In the genomic region with DNA sequence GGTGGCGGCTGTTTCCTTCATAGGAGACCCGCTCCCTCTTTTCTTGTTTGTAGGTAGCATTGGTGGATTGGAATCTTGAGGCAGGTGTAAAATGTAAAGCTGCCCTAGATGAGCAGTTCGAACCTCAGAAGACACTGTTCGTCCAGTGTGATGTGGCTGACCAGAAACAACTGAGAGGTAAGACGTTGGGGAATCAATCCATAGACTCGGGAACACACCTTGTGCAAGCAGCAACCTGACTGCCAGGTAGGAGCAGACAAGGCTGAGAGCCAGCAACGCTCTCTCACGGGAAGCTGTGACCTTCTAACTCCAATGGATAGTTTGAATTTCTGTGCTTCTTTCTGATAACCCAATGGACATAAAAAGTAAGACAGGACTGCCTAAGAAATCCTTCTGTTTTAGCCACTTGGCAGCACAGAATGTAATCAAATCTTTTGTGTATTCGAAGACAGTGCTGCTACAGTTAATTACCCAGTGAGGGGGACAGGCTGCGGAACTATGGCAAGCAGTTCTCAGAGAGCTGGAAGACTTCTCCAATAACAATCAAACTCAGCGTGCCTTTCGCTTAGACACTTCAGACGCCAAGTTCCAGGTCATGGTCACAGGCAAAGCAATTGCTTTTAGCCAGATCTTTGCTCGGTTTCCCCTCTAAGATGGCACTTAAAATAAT, we compare ENCODE assay signal across 8 mouse cellular contexts. TPM values are rescaled to one million over a fixed set of nuclear protein-coding genes. Genes with fewer than 3 reads are reported as not detected.
A peak's percentile ranks its signal among the peaks of the same experiment; 100 is the strongest.
DNase-seq lines count a peak whose midpoint lies in the region; ATAC-seq lines count a peak whose summit lies in the region.

No protein-coding gene starts in this region.

- no peak for DNase-seq in kidney, postnatal 14 days
- DNase-seq in embryonic facial prominence, embryonic 10.5 days (ENCODE audit: low spot score) = no peak
- no peak for DNase-seq in left cerebral cortex, adult 11 months (ENCODE audit: low spot score)
- DNase-seq in left cerebral cortex, postnatal 25 days (ENCODE audit: low spot score in 2 of 2) = no peak

- intact Hi-C loops in left cerebral cortex, postnatal 25 days (cut with DNase I) = no loop called here

- peak overlapping the region; percentile 56 for H3K4me3 ChIP-seq in kidney, embryonic 14.5 days (ENCODE audit: low read length)
- peak overlapping the region; percentile 69 for H3K4me3 ChIP-seq in embryonic facial prominence, embryonic 10.5 days
- peak overlapping the region; percentile 51 for H3K4me3 ChIP-seq in hindbrain, embryonic 12.5 days
- peak overlapping the region; percentile 56 for H3K4me3 ChIP-seq in midbrain, embryonic 13.5 days (replicated peaks)

- ATAC-seq in kidney, embryonic 14.5 days (ENCODE audit: low FRiP score, low TSS enrichment) = peak; percentile 50
- ATAC-seq in hindbrain, embryonic 12.5 days (ENCODE audit: low FRiP score) = no peak
- no peak for ATAC-seq in midbrain, embryonic 13.5 days
- no peak for ATAC-seq in CD4-positive, CD25-positive, alpha-beta regulatory T cell, adult 4 months

- H3K27ac ChIP-seq in kidney, embryonic 14.5 days (ENCODE audit: low read depth, low read length) = no peak overlapping the region
- H3K27ac ChIP-seq in embryonic facial prominence, embryonic 10.5 days (replicated peaks) = peak overlapping the region; percentile 75
- no peak overlapping the region for H3K27ac ChIP-seq in hindbrain, embryonic 12.5 days
- H3K27ac ChIP-seq in midbrain, embryonic 13.5 days = no peak overlapping the region

- H3K4me1 ChIP-seq in kidney, embryonic 14.5 days (ENCODE audit: control insufficient read depth, insufficient read depth, low read length) = no peaks in the 10 kb centered on the region
- H3K4me1 ChIP-seq in embryonic facial prominence, embryonic 10.5 days = peaks cover 20% of the 10 kb centered on the region
- peaks cover 12% of the 10 kb centered on the region; the same call in 1 of the 2 replicates for H3K4me1 ChIP-seq in hindbrain, embryonic 12.5 days
- H3K4me1 ChIP-seq in midbrain, embryonic 13.5 days (replicated peaks) = peaks cover 24% of the 10 kb centered on the region

- H3K27me3 ChIP-seq in kidney, embryonic 14.5 days (ENCODE audit: control insufficient read depth, insufficient read depth, low read length) = no peaks in the 10 kb centered on the region; the same call in 1 of the 2 replicates
- peaks cover 46% of the 10 kb centered on the region for H3K27me3 ChIP-seq in embryonic facial prominence, embryonic 10.5 days (replicated peaks; ENCODE audit: low read depth, poor library complexity, severe bottlenecking)
- 0 out of 2 replicates have a peak, but pooled peaks cover 9% of the 10 kb centered on the region for H3K27me3 ChIP-seq in hindbrain, embryonic 12.5 days
- peaks cover 27% of the 10 kb centered on the region for H3K27me3 ChIP-seq in midbrain, embryonic 13.5 days

- 14% methylated on average over 14 of the region's 14 CpGs for WGBS in kidney, embryonic 14.5 days
- WGBS in embryonic facial prominence, embryonic 10.5 days = 22% methylated on average over 14 of the region's 14 CpGs
- 26% methylated on average over 14 of the region's 14 CpGs for WGBS in hindbrain, embryonic 12.5 days
- 21% methylated on average over 14 of the region's 14 CpGs for WGBS in midbrain, embryonic 13.5 days

- no peaks in the 10 kb centered on the region for H3K36me3 ChIP-seq in kidney, embryonic 14.5 days (ENCODE audit: control insufficient read depth, insufficient read depth, low read length)
- H3K36me3 ChIP-seq in embryonic facial prominence, embryonic 10.5 days (replicated peaks) = no peaks in the 10 kb centered on the region
- H3K36me3 ChIP-seq in hindbrain, embryonic 12.5 days = no peaks in the 10 kb centered on the region
- no peaks in the 10 kb centered on the region for H3K36me3 ChIP-seq in midbrain, embryonic 13.5 days

- H3K4me2 ChIP-seq in kidney, embryonic 14.5 days (replicated peaks; ENCODE audit: low read depth, low read length) = peak overlapping the region; percentile 82
- H3K4me2 ChIP-seq in hindbrain, embryonic 12.5 days (replicated peaks) = peak overlapping the region; percentile 93
- H3K4me2 ChIP-seq in midbrain, embryonic 13.5 days (replicated peaks) = peak overlapping the region; percentile 87

- no peaks in the 10 kb centered on the region for H3K9me3 ChIP-seq in kidney, embryonic 14.5 days (ENCODE audit: control insufficient read depth, low read length)
- H3K9me3 ChIP-seq in embryonic facial prominence, embryonic 10.5 days = no peaks in the 10 kb centered on the region
- no peaks in the 10 kb centered on the region for H3K9me3 ChIP-seq in hindbrain, embryonic 12.5 days (replicated peaks)
- H3K9me3 ChIP-seq in midbrain, embryonic 13.5 days = no peaks in the 10 kb centered on the region

- H3K9ac ChIP-seq in kidney, embryonic 14.5 days (ENCODE audit: low read depth, low read length) = peak overlapping the region; percentile 58
- H3K9ac ChIP-seq in hindbrain, embryonic 12.5 days = peak overlapping the region; percentile 63
- H3K9ac ChIP-seq in midbrain, embryonic 13.5 days (replicated peaks) = peak overlapping the region; percentile 65

RNA-seq across cellular contexts. Expression of a gene that starts 0.6 kb away (rescaled TPM):
- polyA plus RNA-seq in kidney, embryonic 14.5 days (2014; fragmentation: Nextera tagmentation; extraction: Ambion mirVana) = 17.6 and 21.9 TPM in 2 replicates
- 10.3 and 21.4 TPM in 2 replicates for polyA plus RNA-seq in embryonic facial prominence, embryonic 10.5 days (2016; fragmentation: Nextera tagmentation; extraction: Ambion mirVana)
- polyA plus RNA-seq in hindbrain, embryonic 12.5 days (2016; fragmentation: Nextera tagmentation; extraction: Ambion mirVana) = 22.7 and 23.5 TPM in 2 replicates
- polyA plus RNA-seq in midbrain, embryonic 13.5 days (2015; fragmentation: Nextera tagmentation; extraction: Ambion mirVana) = 5.2 and 6.6 TPM in 2 replicates
- polyA plus RNA-seq in CD4-positive, CD25-positive, alpha-beta regulatory T cell, adult 4 months (2017; shearing (Covaris generic)) = under 1 TPM in 1 of 2 experiments, not detected in 1; 0.26 TPM
- total RNA-seq in left cerebral cortex, postnatal 25 days (2021) = 1 to 10 TPM; 4.0 to 4.4 TPM
